Mouse (Mus musculus) CH12.LX (cell line): Measurements from ENCODE around the gene Dhx40. TPM values are rescaled to one million over a fixed set of nuclear protein-coding genes. Genes with fewer than 3 reads are reported as not detected.

Experiments used
- DNase-seq: peaks from one replicate; pipeline ENCODE4 v3.0.0-alpha.2; 2013; ENCODE audit errors: extremely low read depth
- H3K27ac ChIP-seq: 2 replicates; pipeline ENCODE4 v1.5.1; 2012; ENCODE audit warnings: low read depth, mild to moderate bottlenecking, control low read depth, moderate library complexity; ENCODE audit not compliant: insufficient read depth
- H3K27me3 ChIP-seq: replicated peaks from 2 replicates; pipeline ENCODE3; 2012; ENCODE audit warnings: inconsistent platforms
- H3K36me3 ChIP-seq, 2 experiments: replicated peaks in 1 of 2; 2 replicates each; pipeline versions ENCODE3 to v1.6.1; 2012; ENCODE audit warnings: inconsistent platforms in 1 of 2, low read length in 1 of 2, mild to moderate bottlenecking in 1 of 2, mixed read lengths in 1 of 2, moderate library complexity in 1 of 2; ENCODE audit not compliant: control insufficient read depth in 1 of 2, insufficient read depth in 1 of 2
- H3K4me1 ChIP-seq, 2 experiments: 2 replicates each; pipeline ENCODE4 v1.6.1; 2012; ENCODE audit warnings: inconsistent platforms in 1 of 2, moderate library complexity in 1 of 2; ENCODE audit not compliant: insufficient read depth in 2 of 2, control insufficient read depth in 1 of 2
- H3K4me2 ChIP-seq: 2 replicates; pipeline ENCODE4 v1.6.1; 2012; ENCODE audit warnings: low read depth, mild to moderate bottlenecking, control low read depth; ENCODE audit not compliant: poor library complexity, insufficient read depth, severe bottlenecking
- H3K4me3 ChIP-seq, 3 experiments: fragments of 150-350 bp in 1 of 3; sonication (generic) in 1 of 3; replicated peaks in 1 of 3; 2 replicates each; pipeline versions ENCODE3 to v1.5.1; 2011 to 2012; ENCODE audit warnings: low read depth in 2 of 3, low read length in 2 of 3, mild to moderate bottlenecking in 2 of 3, moderate library complexity in 2 of 3, control low read depth in 1 of 3, improper control_type of control experiment in 1 of 3, inconsistent platforms in 1 of 3, mixed read lengths in 1 of 3; ENCODE audit not compliant: poor library complexity in 1 of 3
- H3K79me2 ChIP-seq: replicated peaks from 2 replicates; pipeline ENCODE4 v1.6.1; 2012; ENCODE audit warnings: mild to moderate bottlenecking, moderate library complexity; ENCODE audit not compliant: control insufficient read depth, poor library complexity, insufficient read depth, severe bottlenecking; ENCODE audit errors: extremely low read depth
- H3K9ac ChIP-seq: 2 replicates; pipeline ENCODE4 v1.6.1; 2012; ENCODE audit warnings: low read depth, mild to moderate bottlenecking, control low read depth, moderate library complexity; ENCODE audit not compliant: insufficient read depth
- H3K9me3 ChIP-seq: replicated peaks from 2 replicates; pipeline ENCODE3; 2012; ENCODE audit warnings: low read length, inconsistent platforms, mixed read lengths
- BHLHE40 ChIP-seq: IDR thresholded peaks from 2 replicates; pipeline ENCODE4 v1.6.1; 2011; ENCODE audit warnings: mild to moderate bottlenecking, low read depth, low read length, improper control_type of control experiment
- CTCF ChIP-seq, 2 experiments: IDR thresholded peaks in 1 of 2; conservative IDR thresholded peaks in 1 of 2; 2 replicates each; pipeline ENCODE4 v1.5.1; 2011 to 2012; ENCODE audit warnings: low read depth in 2 of 2, low read length in 2 of 2, improper control_type of control experiment in 1 of 2, inconsistent platforms in 1 of 2, mild to moderate bottlenecking in 1 of 2, moderate library complexity in 1 of 2
- E2F4 ChIP-seq: IDR thresholded peaks from 2 replicates; pipeline ENCODE4 v1.6.1; 2011; ENCODE audit warnings: low read depth, low read length, improper control_type of control experiment; ENCODE audit not compliant: insufficient replicate concordance
- ELF1 ChIP-seq: IDR thresholded peaks from 2 replicates; pipeline ENCODE4 v1.6.1; 2014; ENCODE audit warnings: low read depth, mild to moderate bottlenecking, inconsistent platforms, low read length, improper control_type of control experiment
- EP300 ChIP-seq: IDR thresholded peaks from 2 replicates; pipeline ENCODE4 v1.6.1; 2011; ENCODE audit warnings: low read length, improper control_type of control experiment
- ETS1 ChIP-seq: conservative IDR thresholded peaks from 2 replicates; pipeline ENCODE4 v1.6.1; 2012; ENCODE audit warnings: low read depth, mild to moderate bottlenecking, inconsistent platforms, low read length, improper control_type of control experiment, moderate library complexity
- MEF2A ChIP-seq: IDR thresholded peaks from 2 replicates; pipeline ENCODE4 v1.6.1; 2014; ENCODE audit warnings: low read depth, mild to moderate bottlenecking, inconsistent platforms, low read length, improper control_type of control experiment, borderline replicate concordance
- NELFE ChIP-seq: IDR thresholded peaks from 2 replicates; pipeline ENCODE4 v1.6.1; 2011; ENCODE audit warnings: low read depth, low read length, improper control_type of control experiment
- PAX5 ChIP-seq: IDR thresholded peaks from 2 replicates; pipeline ENCODE4 v1.6.1; 2012; ENCODE audit warnings: low read length, inconsistent platforms, mixed read lengths
- SIN3A ChIP-seq: IDR thresholded peaks from 2 replicates; pipeline ENCODE4 v1.6.1; 2012; ENCODE audit warnings: low read length, improper control_type of control experiment, inconsistent platforms
- TCF12 ChIP-seq: IDR thresholded peaks from 2 replicates; pipeline ENCODE4 v1.6.1; 2014; ENCODE audit warnings: low read depth, mild to moderate bottlenecking, inconsistent platforms, low read length, improper control_type of control experiment
- USF1 ChIP-seq: IDR thresholded peaks from 2 replicates; pipeline ENCODE4 v1.6.1; 2014; ENCODE audit warnings: low read depth, mild to moderate bottlenecking, inconsistent platforms, low read length, improper control_type of control experiment
- ZC3H11A ChIP-seq: IDR thresholded peaks from 2 replicates; pipeline ENCODE4 v1.6.1; 2012; ENCODE audit warnings: low read depth, mild to moderate bottlenecking, inconsistent platforms, low read length, improper control_type of control experiment
- dilution Hi-C: fragments of 300-500 bp; cut with MboI; formaldehyde crosslinking; loops from 2 replicates; pipeline ENCODE4 v1.14.3; 2020; ENCODE audit warnings: low sequenced_read_pairs; ENCODE audit not compliant: extremely low pct_unique_long_range_greater_than_20kb, extremely low pct_ligation_motif_present
- in situ Hi-C: fragments of 300-500 bp; cut with MboI; formaldehyde crosslinking; loops from 3 replicates; pipeline ENCODE4 v1.14.3; 2019; ENCODE audit warnings: low sequenced_read_pairs, low pct_ligation_motif_present, low pct_unique_long_range_greater_than_20kb, mixed read lengths
- polyA plus RNA-seq: library from polyadenylated mRNA; unstranded; fragments of >175 nt; gene quantifications from 2 replicates; pipeline ENCODE4 v1.2.1, GENCODE M21; 2012; ENCODE audit warnings: low read depth; ENCODE audit not compliant: insufficient read length
- total RNA-seq, 2 experiments: library from RNA; depleted of rRNA; stranded (reverse); fragments of 300-350 nt in 1 of 2; fragments of >200 nt in 1 of 2; gene quantifications; 2 replicates each; pipeline ENCODE4 v1.2.3; 2012 to 2014

Dhx40 gene
- total and polyA plus RNA-seq, 3 experiments = 12.6 to 20.3 (median 15.5) TPM

DNA sequence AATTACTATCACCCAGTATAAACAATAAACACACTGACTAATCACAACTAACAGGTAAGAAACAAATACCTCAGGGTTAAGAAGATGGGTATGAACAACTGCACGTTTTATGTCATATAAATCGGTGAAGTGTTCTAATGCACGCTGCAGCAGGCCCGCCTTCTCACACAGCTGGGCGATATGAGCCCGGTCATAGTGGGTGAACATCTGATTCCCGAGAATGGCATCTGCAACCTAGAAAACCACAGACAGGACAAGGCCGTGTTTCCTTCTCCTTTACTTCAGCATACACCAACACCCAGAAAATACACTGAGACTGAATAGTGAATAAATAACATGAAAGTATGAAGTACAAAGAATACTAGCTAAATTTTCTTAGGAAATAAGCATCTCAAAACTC is 88.2 kb downstream of the Dhx40 start:
- H3K4me2 ChIP-seq = no peak overlapping the region; the same call in 1 of the 2 replicates
- H3K79me2 ChIP-seq = peaks cover 21% of the 10 kb centered on the region
- H3K27ac ChIP-seq = 0 out of 2 replicates have a peak overlapping the region, but pooled peaks have one; percentile 7
- H3K4me1 ChIP-seq = peaks cover 5 to 81% of the 10 kb centered on the region in 2 experiments; a peak in 3 of 4 replicates
- peak; percentile 73 for DNase-seq
- H3K27me3 ChIP-seq = no peaks in the 10 kb centered on the region
- no peak overlapping the region for H3K4me3 ChIP-seq
- H3K9me3 ChIP-seq = no peaks in the 10 kb centered on the region
- dilution Hi-C loops (no loop called here), in situ Hi-C loops (no loop called here)
- peaks cover 44 to 69% of the 10 kb centered on the region in 2 experiments for H3K36me3 ChIP-seq
- TF ChIP-seq E2F4 = no peak
- no peak for TF ChIP-seq PAX5
- peak; percentile 78 for TF ChIP-seq EP300
- TF ChIP-seq CTCF (conservative IDR thresholded peaks at IDR 0.05 in 1 of 2, IDR thresholded peaks at IDR 0.05 in 1 of 2; ENCODE audit: low read depth in 2 of 2, low read length in 2 of 2) = no peak
- no peak for TF ChIP-seq ELF1
- TF ChIP-seq BHLHE40 = peak; percentile 67; the same call in 1 of the 2 replicates
- peak; percentile 57 for TF ChIP-seq TCF12
- no peak for TF ChIP-seq NELFE
- no peak for TF ChIP-seq ZC3H11A
- no peak for TF ChIP-seq USF1
- peak; percentile 84 for TF ChIP-seq ETS1
- peak; percentile 51; the same call in 1 of the 2 replicates for TF ChIP-seq SIN3A
- TF ChIP-seq MEF2A = 0 out of 2 replicates have a peak, but pooled peaks have one; percentile 10
- H3K9ac ChIP-seq = no peak overlapping the region

Other genes with a start within 250 kb of the Dhx40 start
- gene Vmp1, start 123.9 kb downstream of the Dhx40 start, total RNA-seq (2012; rRNA removed) = 80.9 and 86.9 TPM in 2 replicates
- 209 and 231 TPM in 2 replicates for gene Vmp1, start 123.9 kb downstream of the Dhx40 start, total RNA-seq (2014; rRNA removed)
- 166 and 167 TPM in 2 replicates for gene Vmp1, start 123.9 kb downstream of the Dhx40 start, polyA plus RNA-seq
- 29.8 and 39.4 TPM in 2 replicates for gene Ptrh2, start 123.8 kb downstream of the Dhx40 start, total RNA-seq (2012; rRNA removed)
- gene Ptrh2, start 123.8 kb downstream of the Dhx40 start, total RNA-seq (2014; rRNA removed) = 34.7 and 40.9 TPM in 2 replicates
- gene Ptrh2, start 123.8 kb downstream of the Dhx40 start, polyA plus RNA-seq = 48.2 and 54.5 TPM in 2 replicates
- gene Cltc, start 50.2 kb downstream of the Dhx40 start, total RNA-seq (2012; rRNA removed) = 140 and 174 TPM in 2 replicates
- 284 and 303 TPM in 2 replicates for gene Cltc, start 50.2 kb downstream of the Dhx40 start, total RNA-seq (2014; rRNA removed)
- 219 and 256 TPM in 2 replicates for gene Cltc, start 50.2 kb downstream of the Dhx40 start, polyA plus RNA-seq
- gene Ypel2, start 186.0 kb upstream of the Dhx40 start, total RNA-seq (2012; rRNA removed) = 0.17 and 0.38 TPM in 2 replicates
- gene Ypel2, start 186.0 kb upstream of the Dhx40 start, total RNA-seq (2014; rRNA removed) = 0.61 and 0.91 TPM in 2 replicates
- gene Ypel2, start 186.0 kb upstream of the Dhx40 start, polyA plus RNA-seq = 0.35 and 0.59 TPM in 2 replicates